Mouse (Mus musculus) embryo, embryonic 11 days (tissue): ENCODE measurements around the gene Nme7.

Experiments used
- DNase-seq: peaks from one replicate; pipeline ENCODE4 v3.0.0-alpha.2; 2015

The Nme7 gene

GRCm38 (mm10) chr1:164303821-164304220 lies at the start of gene Nme7:
Gene Nme7, plus strand, starts transcription at chr1:164304121.
- no peak for DNase-seq

- no peak for DNase-seq
Observed at GRCm38 (mm10) chr1:164254836-164255235, 49.1 kb upstream of the Nme7 start.

GRCm38 (mm10) chr1:164260171-164261028 lies 43.5 kb upstream of the Nme7 start:
- DNase-seq, result no peak

- no peak for DNase-seq
Observed at GRCm38 (mm10) chr1:164261553-164261952, 42.4 kb upstream of the Nme7 start.

- DNase-seq, result no peak
Observed at GRCm38 (mm10) chr1:164270941-164271340, 33.0 kb upstream of the Nme7 start.

- DNase-seq, result peak; percentile 68
Observed at GRCm38 (mm10) chr1:164273659-164274058, 30.3 kb upstream of the Nme7 start.

GRCm38 (mm10) chr1:164275455-164275954 lies 28.4 kb upstream of the Nme7 start, which contains the start of gene Ccdc181:
Gene Ccdc181, plus strand, starts transcription at chr1:164275585.
- peak; percentile 94 for DNase-seq

- no peak for DNase-seq
Observed at GRCm38 (mm10) chr1:164276552-164276951, 27.4 kb upstream of the Nme7 start.

GRCm38 (mm10) chr1:164279332-164279731 lies 24.6 kb upstream of the Nme7 start:
- DNase-seq, result no peak

- no peak for DNase-seq
Observed at GRCm38 (mm10) chr1:164284007-164284406, 19.9 kb upstream of the Nme7 start.

GRCm38 (mm10) chr1:164287406-164287805 lies 16.5 kb upstream of the Nme7 start:
- DNase-seq, result no peak

GRCm38 (mm10) chr1:164292040-164292439 lies 11.9 kb upstream of the Nme7 start:
- DNase-seq, result no peak

GRCm38 (mm10) chr1:164294071-164294470 lies 9.8 kb upstream of the Nme7 start:
- no peak for DNase-seq

GRCm38 (mm10) chr1:164296473-164296872 lies 7.4 kb upstream of the Nme7 start:
- no peak for DNase-seq

GRCm38 (mm10) chr1:164301949-164302348 lies 2.0 kb upstream of the Nme7 start:
- no peak for DNase-seq

- peak; percentile 99 for DNase-seq
Observed at GRCm38 (mm10) chr1:164307124-164307751, 3.3 kb downstream of the Nme7 start, which contains the start of gene Blzf1. Gene Blzf1, minus strand, starts transcription at chr1:164307489.

GRCm38 (mm10) chr1:164307922-164308321 lies 4.0 kb downstream of the Nme7 start:
- DNase-seq, result no peak

- DNase-seq, result no peak
Observed at GRCm38 (mm10) chr1:164314085-164314484, 10.2 kb downstream of the Nme7 start.

- DNase-seq, result peak; percentile 31
Observed at GRCm38 (mm10) chr1:164315266-164315665, 11.3 kb downstream of the Nme7 start.

GRCm38 (mm10) chr1:164316697-164317096 lies 12.8 kb downstream of the Nme7 start:
- peak; percentile 75 for DNase-seq

- no peak for DNase-seq
Observed at GRCm38 (mm10) chr1:164317261-164317660, 13.3 kb downstream of the Nme7 start.

GRCm38 (mm10) chr1:164318474-164318873 lies 14.6 kb downstream of the Nme7 start:
- no peak for DNase-seq

GRCm38 (mm10) chr1:164319542-164320140 lies 15.7 kb downstream of the Nme7 start:
- no peak for DNase-seq
